Mouse (Mus musculus): ENCODE measurements around the gene Habp4. TPM values are rescaled to one million over a fixed set of nuclear protein-coding genes. Genes with fewer than 3 reads are reported as not detected.

Habp4 gene
- total RNA-seq, 2 experiments from 2014 or later: 47.8 to 49.4 TPM

DNA sequence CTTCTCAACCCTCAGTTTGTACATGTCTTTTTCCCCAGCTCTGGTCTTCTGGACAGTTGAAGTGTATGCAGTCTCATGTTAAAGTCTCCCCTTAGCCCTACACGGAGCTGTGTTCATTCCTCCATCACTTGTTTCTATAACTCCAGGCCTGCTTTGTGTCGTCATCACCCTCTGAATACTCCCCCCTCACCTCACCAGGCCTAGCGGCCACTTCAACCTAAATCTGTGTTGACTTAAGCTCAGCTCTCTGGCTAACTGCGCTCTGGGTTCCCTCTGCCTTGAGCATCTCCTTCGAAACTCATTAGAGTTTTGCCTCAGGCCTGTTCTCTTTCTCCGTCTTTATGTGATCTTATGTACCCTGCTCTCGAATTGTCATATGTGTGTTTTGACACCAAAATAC is 16.4 kb downstream of the Habp4 start:
- DNase-seq: no peak

- no peak for DNase-seq
These were observed 17.4 kb downstream of the Habp4 start for GRCm38 (mm10) chr13:64178746-64179652.

DNA sequence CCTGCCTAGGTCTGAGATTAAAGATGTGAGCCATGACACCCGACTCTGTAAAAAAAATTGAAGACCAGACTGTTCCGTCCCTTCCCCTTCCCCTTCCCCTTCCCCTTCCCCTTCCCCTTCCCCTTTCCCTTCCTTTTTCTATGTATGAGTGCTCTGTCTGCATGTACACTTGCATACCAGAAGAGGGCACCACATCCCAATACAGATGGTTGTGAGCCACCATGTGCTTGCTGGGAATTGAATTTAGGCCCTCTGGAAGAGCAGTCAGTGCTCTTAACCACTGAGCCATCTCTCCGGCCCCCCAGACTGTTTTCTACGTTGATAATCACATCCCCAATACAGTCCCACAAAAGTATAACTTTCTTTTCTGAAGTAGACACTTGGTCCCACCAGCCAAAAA is 18.7 kb downstream of the Habp4 start:
- no peak for DNase-seq

- DNase-seq: peak; percentile 50 to 78
These were observed 19.3 kb downstream of the Habp4 start for GRCm38 (mm10) chr13:64180888-64181287.

- DNase-seq: no peak
These were observed 20.5 kb downstream of the Habp4 start for GRCm38 (mm10) chr13:64182091-64182490.

GRCm38 (mm10) chr13:64183583-64183982 is 22.0 kb downstream of the Habp4 start:
- DNase-seq: no peak

- DNase-seq: no peak
These were observed 22.7 kb downstream of the Habp4 start for GRCm38 (mm10) chr13:64184361-64184760.

- DNase-seq: no peak
These were observed 23.6 kb downstream of the Habp4 start for GRCm38 (mm10) chr13:64185176-64185575.

GRCm38 (mm10) chr13:64185586-64185985 is 24.0 kb downstream of the Habp4 start:
- DNase-seq: no peak

DNA sequence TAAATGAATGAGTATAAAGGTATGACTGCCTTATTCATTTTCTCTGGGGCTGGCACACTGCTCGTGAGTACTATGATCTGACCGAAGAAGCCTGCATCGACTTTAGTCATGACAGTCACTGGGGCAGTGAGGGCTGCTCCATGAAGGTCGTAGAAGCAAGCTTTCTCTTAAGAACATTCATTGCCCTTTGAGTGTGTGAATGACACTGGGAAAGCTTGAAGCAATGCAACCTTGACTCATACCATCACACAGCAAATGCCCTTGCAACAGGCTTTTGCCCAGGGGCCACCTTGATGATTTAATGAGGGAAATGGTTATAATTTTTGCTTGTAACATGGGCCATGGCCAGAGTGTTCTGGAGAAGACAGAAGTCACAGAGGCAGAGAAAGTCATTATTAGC is 24.9 kb downstream of the Habp4 start:
- DNase-seq: no peak

- DNase-seq: no peak
These were observed 25.4 kb downstream of the Habp4 start for GRCm38 (mm10) chr13:64187065-64187464.

GRCm38 (mm10) chr13:64197899-64198298 is 36.3 kb downstream of the Habp4 start:
- no peak for DNase-seq

DNA sequence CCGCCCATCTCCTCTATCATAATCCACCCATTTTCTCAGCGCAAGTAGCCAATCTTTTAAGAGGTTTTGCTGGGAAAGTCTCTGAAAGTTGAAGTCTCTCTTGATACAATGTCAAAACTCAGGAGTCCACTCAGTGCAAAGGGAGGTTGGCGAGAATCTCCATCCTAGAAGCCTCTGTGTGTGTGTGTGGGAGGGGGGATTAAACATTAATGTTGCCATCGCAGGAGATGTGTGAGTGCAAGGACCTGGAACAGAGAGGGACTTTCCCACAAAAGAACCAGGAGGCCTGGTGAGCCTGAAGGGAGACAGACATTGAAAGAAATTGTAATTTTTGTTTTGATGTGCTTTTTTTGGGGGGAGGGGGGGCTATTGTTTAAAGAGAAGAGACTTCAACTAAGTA is 36.7 kb downstream of the Habp4 start:
- no peak for DNase-seq

- no peak for DNase-seq
These were observed 39.3 kb downstream of the Habp4 start for GRCm38 (mm10) chr13:64200911-64201310.

- peak in 1 of 2 experiments; percentile 14 for DNase-seq
These were observed 43.1 kb downstream of the Habp4 start for GRCm38 (mm10) chr13:64204726-64205125.

DNA sequence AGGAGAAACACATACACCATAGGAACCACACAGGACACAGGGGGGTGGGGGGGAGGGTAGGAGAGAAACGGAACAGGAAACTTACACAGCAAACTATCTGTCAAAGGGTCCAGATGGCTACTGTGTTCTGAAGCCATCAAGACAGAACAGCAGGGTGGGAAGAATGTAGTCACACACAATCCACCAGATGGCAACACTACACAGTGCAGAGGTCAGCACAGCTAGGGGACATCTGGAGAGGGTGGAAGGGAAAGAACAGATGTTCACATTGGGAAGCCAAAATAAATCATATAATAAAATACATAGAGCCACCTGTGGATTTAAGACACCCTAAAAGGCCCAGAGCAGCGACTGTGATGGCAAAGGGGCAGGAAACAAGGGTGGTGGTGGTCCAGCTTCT is 43.6 kb downstream of the Habp4 start:
- DNase-seq: peak; percentile 9 to 10

- DNase-seq: no peak
These were observed 46.5 kb downstream of the Habp4 start for GRCm38 (mm10) chr13:64208146-64208545.

GRCm38 (mm10) chr13:64211995-64212603 is 50.5 kb downstream of the Habp4 start:
- DNase-seq: no peak

- no peak for DNase-seq
These were observed 53.3 kb downstream of the Habp4 start for GRCm38 (mm10) chr13:64214891-64215290.

GRCm38 (mm10) chr13:64225738-64226137 is 64.1 kb downstream of the Habp4 start:
- DNase-seq: no peak

GRCm38 (mm10) chr13:64226725-64227124 is 65.1 kb downstream of the Habp4 start:
- no peak for DNase-seq

DNA sequence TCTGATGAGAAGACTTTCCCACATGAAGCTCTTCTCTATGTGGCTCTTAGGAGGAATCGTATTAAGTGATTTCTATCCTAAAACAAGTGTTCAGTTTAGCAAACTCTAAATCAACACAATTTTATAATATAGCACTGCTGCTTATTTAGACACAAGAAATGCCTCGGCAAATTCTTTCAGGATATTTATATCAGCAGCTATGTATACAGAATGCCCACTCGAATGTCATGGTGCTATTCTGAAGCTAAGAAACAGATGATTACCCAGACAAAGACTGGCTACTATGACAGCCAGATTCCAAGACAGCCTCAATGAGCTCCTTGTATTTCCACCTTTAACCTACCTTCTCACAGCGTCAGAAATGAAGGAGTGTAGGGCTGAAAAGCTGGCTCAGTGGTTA is 71.5 kb downstream of the Habp4 start:
- DNase-seq: no peak

- DNase-seq: peak in 1 of 2 experiments; percentile 14
These were observed 73.6 kb downstream of the Habp4 start for GRCm38 (mm10) chr13:64235062-64235715.
